Mouse (Mus musculus): ENCODE data around the gene Tcp11l1. TPM values are rescaled to one million over a fixed set of nuclear protein-coding genes. Genes with fewer than 3 reads are reported as not detected.

Tcp11l1 gene
- total and polyA plus RNA-seq, 3 experiments = 3.0 to 8.1 (median 8.0) TPM

DNA sequence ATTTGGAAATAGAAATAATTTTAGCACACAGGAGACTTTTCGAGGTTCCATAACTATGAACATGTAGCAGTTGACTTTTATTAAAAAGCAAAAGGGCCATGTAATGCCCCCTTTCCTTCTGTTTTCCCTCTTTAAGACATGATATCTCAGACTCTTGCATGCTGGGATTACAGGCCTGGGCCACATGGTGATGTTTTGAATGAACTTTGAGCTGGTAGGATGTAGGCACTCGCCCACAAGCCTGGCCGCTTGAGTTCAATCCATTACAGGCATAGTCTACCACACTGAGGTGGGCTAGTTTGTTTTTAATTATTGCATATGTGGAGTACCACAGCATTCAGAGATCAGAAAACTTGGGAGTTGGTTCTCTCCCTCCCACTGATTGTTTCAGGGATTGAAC, 97.2 kb downstream of the Tcp11l1 start:
- H3K36me3 ChIP-seq (ENCODE audit: control insufficient read depth, insufficient read depth, low read length) = no peaks in the 10 kb centered on the region
- H3K79me2 ChIP-seq (replicated peaks; ENCODE audit: control insufficient read depth, insufficient read depth, low read length) = no peaks in the 10 kb centered on the region
- H3K27me3 ChIP-seq (ENCODE audit: control insufficient read depth, insufficient read depth, low read length) = no peaks in the 10 kb centered on the region
- H3K27ac ChIP-seq = no peak overlapping the region
- H3K9ac ChIP-seq (ENCODE audit: low read depth, low read length) = no peak overlapping the region
- DNase-seq = no peak
- no peaks in the 10 kb centered on the region for H3K4me1 ChIP-seq (ENCODE audit: control insufficient read depth, insufficient read depth, low read length)
- TF ChIP-seq EP300 (IDR thresholded peaks at IDR 0.05; ENCODE audit: insufficient read depth, low read depth, low read length) (no peak), POLR2A (IDR thresholded peaks at IDR 0.05; ENCODE audit: insufficient read depth, low read depth, low read length) (no peak), CTCF (IDR thresholded peaks at IDR 0.05) (no peak)
- H3K4me3 ChIP-seq = no peak overlapping the region
- WGBS = 92% methylated on average over 3 of the region's 3 CpGs
- intact Hi-C loops (cut with DNase I) = no loop called here

Other genes starting within 250 kb of the Tcp11l1 start
- 100 to 1,000 TPM; 206 to 229 TPM for gene Hipk3, start 217.7 kb downstream of the Tcp11l1 start, total RNA-seq (2021)
- 66.9 and 147 TPM in 2 replicates for gene Hipk3, start 217.7 kb downstream of the Tcp11l1 start, polyA plus RNA-seq (2012; rRNA removed)
- 10 to 100 TPM; 11.6 TPM for gene Cstf3, start 121.6 kb downstream of the Tcp11l1 start, total RNA-seq (2021)
- 6.2 and 10.5 TPM in 2 replicates for gene Cstf3, start 121.6 kb downstream of the Tcp11l1 start, polyA plus RNA-seq (2012; rRNA removed)
- gene Pin1rt1, start 4.2 kb upstream of the Tcp11l1 start, total RNA-seq (2021) = not detected
- gene Pin1rt1, start 4.2 kb upstream of the Tcp11l1 start, polyA plus RNA-seq (2012; rRNA removed) = not detected in 2 replicates
- gene Depdc7, start 30.7 kb upstream of the Tcp11l1 start, total RNA-seq (2021) = 1 to 10 TPM in 1 of 2 experiments, under 1 TPM in 1; 0.89 to 1.4 TPM
- gene Depdc7, start 30.7 kb upstream of the Tcp11l1 start, polyA plus RNA-seq (2012; rRNA removed) = 0.82 and 0.86 TPM in 2 replicates
- gene Qser1, start 104.6 kb upstream of the Tcp11l1 start, total RNA-seq (2021) = 10 to 100 TPM; 26.4 to 30.2 TPM
- 7.5 and 15.4 TPM in 2 replicates for gene Qser1, start 104.6 kb upstream of the Tcp11l1 start, polyA plus RNA-seq (2012; rRNA removed)
- gene Prrg4, start 137.7 kb upstream of the Tcp11l1 start, total RNA-seq (2021) = under 1 TPM; 0.61 to 0.94 TPM
- gene Prrg4, start 137.7 kb upstream of the Tcp11l1 start, polyA plus RNA-seq (2012; rRNA removed) = 0.29 and 0.32 TPM in 2 replicates
- gene Ccdc73, start 155.6 kb upstream of the Tcp11l1 start, total RNA-seq (2021) = 1 to 10 TPM; 2.5 to 4.9 TPM
- 3.6 and 4.1 TPM in 2 replicates for gene Ccdc73, start 155.6 kb upstream of the Tcp11l1 start, polyA plus RNA-seq (2012; rRNA removed)